Mouse (Mus musculus) Muller cell, postnatal 12 days (primary cell): Measurements from ENCODE around the gene Psenen.

ENCODE experiments used
- DNase-seq: peaks from one replicate; pipeline ENCODE4 v3.0.0-alpha.2; 2015; ENCODE audit errors: inconsistent ontology term

Psenen gene

DNA sequence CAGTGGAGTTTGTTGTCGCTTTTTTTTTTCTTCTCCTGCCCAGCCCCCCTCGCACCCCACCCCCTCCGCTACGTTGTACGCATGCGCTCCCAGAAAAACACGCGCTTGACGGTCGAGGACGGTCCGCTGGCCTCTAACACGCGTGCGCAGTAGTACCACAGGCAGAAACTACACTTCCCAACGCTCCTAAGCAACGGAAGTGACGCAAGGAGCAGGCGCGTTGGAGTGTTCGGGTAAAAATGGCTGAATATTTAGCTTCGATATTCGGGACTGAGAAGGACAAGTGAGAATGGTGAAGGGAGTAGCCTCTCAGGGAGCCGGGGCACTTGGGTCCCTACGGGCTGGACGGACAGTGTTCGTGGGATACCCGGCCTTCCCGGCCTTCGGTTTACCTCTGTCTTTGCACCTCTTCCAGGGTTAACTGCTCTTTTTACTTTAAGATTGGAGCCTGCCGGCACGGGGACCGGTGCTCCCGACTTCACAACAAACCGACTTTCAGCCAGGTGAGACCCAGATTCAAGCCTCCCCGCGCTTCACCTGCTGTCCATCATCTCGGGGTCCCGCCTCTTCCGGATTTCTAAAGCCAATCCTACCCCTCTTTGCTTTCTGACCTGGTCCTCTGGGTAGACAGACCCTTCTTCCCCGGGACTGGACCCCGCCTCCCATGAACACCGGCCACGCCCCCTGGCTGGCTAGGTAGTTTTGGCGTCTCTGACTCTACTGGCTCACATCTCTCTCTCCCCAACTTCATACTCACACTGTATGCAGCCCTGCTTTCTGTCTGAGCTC, at the start of gene Psenen, which contains the start of the genes U2af1l4 and Gm49396:
Gene Psenen (minus strand): TSS at position 511 of the 789 bp plus-strand sequence.
Gene U2af1l4 (plus strand): TSS at position 185 of the 789 bp plus-strand sequence.
Gene Gm49396 (plus strand): TSS at position 228 of the 789 bp plus-strand sequence.
- peak; percentile 94 for DNase-seq

DNA sequence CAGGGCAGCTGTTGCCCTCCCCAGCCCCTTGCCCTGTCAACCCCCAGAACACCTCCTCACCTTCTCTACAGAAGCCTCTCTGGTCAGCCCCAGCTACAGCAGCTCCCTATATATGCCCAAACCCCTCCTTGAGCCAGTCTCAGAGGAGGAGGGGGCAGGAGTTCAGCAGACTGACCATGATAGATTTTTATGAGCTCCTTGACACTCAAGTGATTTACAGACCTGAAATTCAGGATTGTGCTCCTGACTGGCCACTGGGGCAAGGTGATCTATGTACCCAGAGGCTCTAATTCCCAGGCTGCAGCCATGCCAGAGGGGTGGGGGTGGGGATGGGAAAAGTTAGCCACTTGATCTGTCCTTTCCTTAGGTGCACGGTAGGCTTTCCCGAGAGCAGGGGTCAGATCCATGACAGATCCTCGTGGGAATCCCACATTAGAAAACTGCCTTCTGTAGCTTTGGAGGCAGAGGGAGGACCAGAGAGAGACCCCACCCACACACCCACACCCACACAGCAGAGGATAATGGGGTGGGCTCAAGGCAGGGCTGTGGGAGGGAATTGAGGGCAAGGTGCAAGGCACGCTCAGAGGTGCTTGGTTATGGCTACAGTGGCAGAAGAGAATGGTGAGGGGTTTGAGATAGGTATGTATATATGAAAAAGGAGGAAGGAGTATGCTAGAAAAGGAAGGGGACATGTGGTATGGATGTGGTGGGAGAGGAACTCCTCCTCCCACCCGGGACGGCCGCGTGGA, 49.4 kb upstream of the Psenen start, which contains the start of gene Upk1a:
Gene Upk1a (minus strand): TSS at position 194 of the 749 bp plus-strand sequence.
- DNase-seq, result no peak

GRCm38 (mm10) chr7:30610043-30610442, 46.6 kb upstream of the Psenen start:
- no peak for DNase-seq

GRCm38 (mm10) chr7:30608476-30608875, 45.0 kb upstream of the Psenen start:
- no peak for DNase-seq

DNA sequence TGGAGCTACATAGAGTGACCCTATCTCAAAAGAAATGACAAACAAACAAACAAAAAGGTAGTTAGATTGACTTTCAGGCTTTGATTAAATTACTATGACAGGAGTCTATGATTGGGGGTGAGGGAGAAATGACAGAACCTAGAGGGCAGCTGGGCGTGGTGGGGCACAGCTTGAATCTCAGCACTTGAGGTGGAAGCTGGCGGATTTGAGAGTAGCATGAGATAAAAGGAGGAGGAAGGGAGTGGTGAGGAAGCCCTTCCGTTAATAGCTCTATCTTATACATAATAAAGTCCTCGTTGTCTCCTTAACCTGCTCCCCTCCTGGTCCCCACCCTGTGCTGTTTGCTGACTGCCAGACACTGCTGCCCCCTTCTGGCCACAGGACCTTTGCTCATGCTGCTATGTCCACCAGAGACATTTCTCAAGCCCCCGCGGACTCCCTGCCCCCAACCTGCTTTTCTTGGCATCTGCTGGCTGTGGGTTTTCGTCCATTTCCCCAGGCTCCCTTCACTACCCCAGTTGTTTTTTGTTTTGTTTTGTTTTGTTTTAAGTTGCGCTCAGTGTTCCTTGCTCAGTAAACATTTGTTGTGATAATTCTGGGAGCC, 44.4 kb upstream of the Psenen start:
- peak; percentile 36 for DNase-seq

GRCm38 (mm10) chr7:30604944-30605343, 41.5 kb upstream of the Psenen start:
- no peak for DNase-seq

GRCm38 (mm10) chr7:30604424-30604823, 41.0 kb upstream of the Psenen start:
- DNase-seq, result no peak

DNA sequence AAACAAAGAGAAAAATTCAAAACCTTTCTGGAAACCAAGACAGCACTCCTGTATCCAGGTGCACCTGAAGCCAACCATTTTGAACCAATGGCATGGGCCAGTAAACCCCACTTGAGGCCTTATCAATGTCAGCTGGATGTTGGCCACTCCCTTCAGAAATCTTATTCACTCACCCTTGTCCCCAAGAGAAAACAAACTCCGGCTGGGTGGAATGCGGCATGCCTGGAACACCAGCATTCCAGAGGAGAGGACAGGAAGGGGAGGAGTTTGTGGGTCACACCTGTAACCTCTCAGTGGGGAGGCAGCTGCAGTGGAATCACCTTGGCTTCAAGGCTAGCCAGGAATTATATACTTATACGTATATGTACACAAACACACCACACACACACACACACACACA, 39.2 kb upstream of the Psenen start:
- DNase-seq, result no peak

- DNase-seq, result no peak
Measured at GRCm38 (mm10) chr7:30600651-30601050, 37.2 kb upstream of the Psenen start.

DNA sequence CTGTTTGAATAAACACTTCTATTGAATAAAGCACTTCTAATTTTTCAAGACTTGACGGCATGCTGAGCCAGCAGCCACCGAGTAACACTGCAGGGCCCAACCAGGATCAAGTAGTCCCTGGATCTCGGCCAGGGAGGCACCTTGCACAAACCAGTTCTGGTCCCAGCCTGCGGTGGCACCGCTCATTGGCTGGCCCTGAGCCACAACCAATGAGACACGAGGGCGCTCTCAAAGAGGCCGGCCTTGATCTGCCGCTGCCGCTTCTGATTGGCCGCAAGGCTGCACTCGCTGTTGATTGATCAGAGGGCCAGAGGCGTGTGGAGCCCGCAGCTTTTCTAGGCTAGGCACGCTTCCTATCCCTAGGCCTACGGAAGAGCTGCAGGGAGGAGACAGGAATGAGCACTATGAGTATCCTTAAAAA, 36.5 kb upstream of the Psenen start:
- DNase-seq, result peak; percentile 85

GRCm38 (mm10) chr7:30598786-30599185, 35.4 kb upstream of the Psenen start, which contains the start of gene Zbtb32:
Gene Zbtb32, minus strand, starts transcription at chr7:30598909.
- no peak for DNase-seq

DNA sequence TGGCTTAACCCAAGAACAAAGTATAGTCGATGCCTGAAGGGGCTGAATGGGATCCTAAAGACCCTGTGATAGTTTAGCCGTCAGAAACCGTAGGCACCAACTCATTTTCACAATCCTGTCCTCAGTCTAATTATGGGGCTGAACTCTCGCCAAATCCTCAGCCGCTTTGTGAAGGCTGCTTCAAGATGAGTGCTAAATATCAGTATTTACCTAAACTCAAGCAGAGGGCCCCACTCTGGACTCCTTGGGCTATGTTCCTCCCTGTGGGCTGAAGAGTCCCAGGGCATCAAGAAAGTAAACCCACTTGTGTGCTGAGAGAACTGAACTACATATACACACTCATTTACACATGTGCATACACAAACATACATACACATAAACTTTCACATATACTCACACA, 33.4 kb upstream of the Psenen start:
- DNase-seq, result no peak

GRCm38 (mm10) chr7:30596093-30596492, 32.7 kb upstream of the Psenen start:
- no peak for DNase-seq

- DNase-seq, result no peak
Measured at GRCm38 (mm10) chr7:30594510-30595024, 31.1 kb upstream of the Psenen start.

GRCm38 (mm10) chr7:30593579-30594509, 30.4 kb upstream of the Psenen start:
- no peak for DNase-seq

GRCm38 (mm10) chr7:30592772-30593423, 29.5 kb upstream of the Psenen start:
- no peak for DNase-seq

DNA sequence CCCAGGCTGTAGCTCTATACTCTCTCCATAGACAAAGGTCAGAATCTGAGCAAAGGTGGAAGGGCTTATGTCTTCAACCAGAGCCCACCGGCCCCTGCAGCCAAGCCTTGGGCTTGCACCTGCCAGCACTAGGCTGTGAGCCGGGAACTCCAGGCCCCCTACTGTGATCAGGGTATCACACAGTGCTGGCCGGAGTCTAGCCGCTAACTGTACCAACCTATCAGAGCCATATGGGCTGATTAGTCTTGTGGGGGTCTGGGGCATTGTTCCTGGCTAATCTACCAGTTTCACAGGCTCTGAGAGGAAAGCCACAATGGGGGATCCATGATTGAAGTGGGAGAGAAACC, 28.2 kb upstream of the Psenen start:
- DNase-seq, result no peak

DNA sequence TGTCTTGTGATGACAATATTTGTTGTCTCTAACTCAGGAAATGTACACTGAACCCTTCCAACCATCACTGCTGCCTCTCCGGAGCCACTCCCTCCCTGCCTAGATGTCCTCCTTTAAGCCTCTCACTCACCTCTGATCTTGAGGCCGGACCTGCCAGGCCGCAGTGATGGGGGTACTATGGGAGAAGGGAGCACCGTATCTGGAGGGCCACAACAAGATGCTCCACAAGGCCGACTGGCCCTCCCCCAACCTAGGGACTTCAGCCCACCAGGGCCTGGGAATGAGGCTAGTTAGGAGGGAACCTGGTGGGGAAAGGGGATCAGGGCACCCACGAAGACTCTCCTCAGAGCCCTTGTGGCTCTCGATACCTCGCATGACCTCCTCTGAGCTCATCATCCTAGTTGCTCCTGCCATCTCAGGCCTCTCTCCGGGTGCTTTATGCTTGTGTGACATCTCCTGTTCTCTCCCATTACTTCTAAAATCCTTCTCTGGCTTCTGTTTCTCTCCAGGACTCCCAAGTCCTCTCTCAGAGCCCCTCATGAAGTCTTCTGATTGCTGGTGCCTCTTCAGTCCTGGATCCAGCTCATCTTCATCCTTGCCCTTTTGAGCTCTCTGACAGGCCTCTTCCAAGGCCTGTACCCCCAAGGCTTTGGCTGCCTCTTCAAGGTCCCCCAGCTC, 27.6 kb upstream of the Psenen start:
- DNase-seq, result no peak

- DNase-seq, result peak; percentile 87
Measured at GRCm38 (mm10) chr7:30589435-30590301, 26.2 kb upstream of the Psenen start.
